Mouse (Mus musculus) cerebellum, adult 9-11 months (tissue): ENCODE results near the gene Olfr944.

Source experiments
- DNase-seq: peaks from one replicate; pipeline ENCODE4 v3.0.0; 2022

The Olfr944 gene

GRCm38 (mm10) chr9:39201620-39202019 is at the start of gene Olfr944:
Gene Olfr944 (plus strand): TSS chr9:39201920.
- no peak for DNase-seq

GRCm38 (mm10) chr9:39152401-39152800 is 49.3 kb upstream of the Olfr944 start:
- DNase-seq = no peak

- DNase-seq = no peak
These were observed 35.7 kb upstream of the Olfr944 start, which contains the start of gene Olfr943 for GRCm38 (mm10) chr9:39166004-39166403. Gene Olfr943 (plus strand): TSS chr9:39166304.

GRCm38 (mm10) chr9:39249894-39250293 is 48.2 kb downstream of the Olfr944 start, which contains the start of gene Olfr1537:
Gene Olfr1537 (minus strand): TSS chr9:39249994.
- DNase-seq = no peak
